Mouse (Mus musculus) layer of hippocampus, adult 2 months (tissue): ENCODE measurements around the gene Epha2. TPM values are rescaled to one million over a fixed set of nuclear protein-coding genes. Genes with fewer than 3 reads are reported as not detected.
A peak's percentile ranks its signal among the peaks of the same experiment; 100 is the strongest.

Experiments used
- DNase-seq, 2 experiments: peaks; one replicate each; pipeline ENCODE4 v3.0.0; 2022; ENCODE audit warnings: low spot score in 2 of 2
- H3K27ac ChIP-seq: fragments of 200-600 bp; 2 replicates; pipeline ENCODE4 v1.8.1; 2022
- H3K4me3 ChIP-seq: fragments of 200-600 bp; 2 replicates; pipeline ENCODE4 v1.8.1; 2022; ENCODE audit warnings: mild to moderate bottlenecking
- CTCF ChIP-seq: fragments of 200-600 bp; conservative IDR thresholded peaks from 2 replicates; pipeline ENCODE4 v1.8.1; 2022; ENCODE audit warnings: antibody characterized with exemption, mild to moderate bottlenecking, moderate library complexity
- total RNA-seq, 2 experiments: library from RNA; stranded (reverse); gene quantifications; 2 replicates each; pipeline ENCODE4 v1.2.3; 2021

Gene Epha2
- total RNA-seq, 2 experiments from 2014 or later, result 0.86 to 1.3 TPM

DNA sequence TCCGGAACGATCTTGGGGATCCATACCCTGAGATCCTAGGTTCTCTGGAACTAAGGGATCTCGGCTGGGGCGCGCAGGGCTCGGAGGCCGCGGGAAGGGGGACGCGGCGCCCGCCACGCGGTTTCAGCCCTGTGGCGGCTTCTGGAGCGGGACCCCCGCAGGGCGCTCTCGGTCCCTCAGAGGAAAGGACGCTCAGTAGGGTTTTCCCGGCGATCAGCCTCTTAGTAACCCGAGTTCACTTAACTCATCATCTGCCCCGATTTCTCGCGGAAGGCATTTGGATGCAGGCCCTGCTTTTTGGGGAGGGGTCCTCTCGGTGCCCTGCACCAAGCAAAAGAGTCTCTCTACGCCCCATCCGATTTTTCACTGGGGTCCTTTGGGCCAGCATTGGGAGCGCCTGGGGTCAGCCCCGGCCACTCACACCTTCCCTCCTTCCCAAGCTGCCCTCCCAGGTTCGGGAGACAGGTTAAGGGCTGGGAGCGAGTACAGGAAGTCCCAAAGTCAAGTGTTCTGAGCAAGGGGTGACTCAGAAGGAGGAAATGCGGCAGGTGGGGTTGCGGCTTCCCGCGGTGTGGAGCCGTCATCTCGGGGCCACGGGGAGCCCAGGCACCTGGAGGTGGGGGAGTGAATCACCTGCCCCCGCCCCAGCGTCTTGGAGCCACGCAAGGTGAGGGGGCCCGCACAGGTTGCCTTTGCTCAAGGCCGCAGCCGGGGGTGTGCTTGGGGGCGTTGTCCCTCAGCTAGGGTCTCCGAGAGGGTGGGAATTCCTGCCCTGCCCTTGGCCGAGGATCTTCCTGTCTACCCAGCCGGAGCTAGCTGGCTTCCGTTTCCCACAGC is 769 bp downstream of the Epha2 start:
- DNase-seq, result no peak
- peak overlapping the region; percentile 71; the same call in 1 of the 2 replicates for H3K27ac ChIP-seq
- no peak for TF ChIP-seq CTCF
- H3K4me3 ChIP-seq, result peak overlapping the region; percentile 71

GRCm38 (mm10) chr4:141302428-141303401 is 1.7 kb downstream of the Epha2 start:
- Histone ChIP-seq H3K4me3 (peak overlapping the region; percentile 71), H3K27ac (no peak overlapping the region)
- TF ChIP-seq CTCF, result no peak
- DNase-seq, result no peak

GRCm38 (mm10) chr4:141303402-141304222 is 2.6 kb downstream of the Epha2 start:
- TF ChIP-seq CTCF, result no peak
- DNase-seq, result no peak
- Histone ChIP-seq H3K4me3 (no peak overlapping the region), H3K27ac (no peak overlapping the region)

GRCm38 (mm10) chr4:141304223-141304611 is 3.2 kb downstream of the Epha2 start:
- Histone ChIP-seq H3K27ac (no peak overlapping the region), H3K4me3 (no peak overlapping the region)
- no peak for DNase-seq
- TF ChIP-seq CTCF, result no peak

- no peak overlapping the region for H3K4me3 ChIP-seq
- no peak for DNase-seq
- no peak for TF ChIP-seq CTCF
- no peak overlapping the region for H3K27ac ChIP-seq
Measured at GRCm38 (mm10) chr4:141306057-141306456, 5.0 kb downstream of the Epha2 start.

DNA sequence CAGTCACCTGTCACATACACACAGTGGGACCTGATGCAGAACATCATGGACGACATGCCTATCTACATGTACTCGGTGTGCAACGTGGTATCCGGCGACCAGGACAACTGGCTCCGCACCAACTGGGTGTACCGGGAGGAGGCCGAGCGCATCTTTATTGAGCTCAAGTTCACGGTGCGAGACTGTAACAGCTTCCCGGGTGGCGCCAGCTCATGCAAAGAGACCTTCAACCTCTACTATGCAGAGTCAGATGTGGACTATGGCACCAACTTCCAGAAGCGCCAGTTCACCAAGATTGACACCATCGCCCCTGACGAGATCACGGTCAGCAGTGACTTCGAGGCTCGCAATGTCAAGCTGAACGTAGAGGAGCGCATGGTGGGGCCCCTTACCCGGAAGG is 7.3 kb downstream of the Epha2 start:
- no peak overlapping the region for H3K27ac ChIP-seq
- no peak for DNase-seq
- no peak overlapping the region for H3K4me3 ChIP-seq
- no peak for TF ChIP-seq CTCF

DNA sequence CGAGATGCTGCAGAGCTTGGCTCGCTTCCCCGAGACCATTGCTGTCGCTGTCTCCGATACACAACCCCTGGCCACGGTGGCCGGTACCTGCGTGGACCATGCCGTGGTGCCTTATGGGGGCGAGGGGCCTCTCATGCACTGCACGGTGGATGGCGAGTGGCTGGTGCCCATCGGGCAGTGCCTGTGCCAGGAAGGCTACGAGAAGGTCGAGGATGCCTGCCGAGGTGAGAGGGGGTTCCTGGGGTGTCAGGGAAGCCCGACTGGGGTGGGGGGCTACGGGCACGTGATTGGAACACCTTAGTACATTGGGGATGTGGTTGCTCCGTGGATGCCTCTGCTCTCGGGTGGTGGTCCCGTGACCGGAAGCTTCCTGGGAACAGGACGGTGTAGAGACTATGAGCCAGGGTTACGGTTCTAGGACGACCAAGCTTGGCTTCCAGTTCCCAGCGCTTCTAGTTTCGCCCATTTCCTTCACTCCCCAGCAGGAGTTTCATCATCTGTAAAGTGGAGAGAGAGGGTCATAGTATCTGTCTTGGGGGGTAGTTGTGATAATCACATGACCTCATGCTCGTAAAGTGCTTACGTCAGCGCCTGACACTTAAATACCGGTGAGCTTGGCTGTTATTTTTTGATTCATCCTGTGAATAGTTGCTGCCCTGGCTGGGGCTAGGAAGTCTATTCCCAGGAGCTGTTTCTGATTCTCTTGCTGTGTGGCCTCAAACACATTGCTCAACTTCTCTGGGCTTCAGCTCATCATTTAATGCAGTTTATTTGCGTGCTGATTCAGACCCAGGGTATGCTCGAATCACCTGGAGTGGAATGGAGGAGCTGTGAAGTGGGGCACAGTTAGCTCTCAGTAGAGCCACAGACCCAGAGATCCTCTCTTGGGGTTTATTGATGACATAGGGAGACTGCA is 8.1 kb downstream of the Epha2 start:
- no peak for DNase-seq
- no peak overlapping the region for H3K27ac ChIP-seq

GRCm38 (mm10) chr4:141309773-141310145 is 8.7 kb downstream of the Epha2 start:
- TF ChIP-seq CTCF, result no peak
- no peak overlapping the region for H3K4me3 ChIP-seq
- H3K27ac ChIP-seq, result no peak overlapping the region
- no peak for DNase-seq

More for the DNA sequence above, 8.1 kb downstream of the Epha2 start:
- H3K4me3 ChIP-seq, result no peak overlapping the region
- no peak for TF ChIP-seq CTCF

DNA sequence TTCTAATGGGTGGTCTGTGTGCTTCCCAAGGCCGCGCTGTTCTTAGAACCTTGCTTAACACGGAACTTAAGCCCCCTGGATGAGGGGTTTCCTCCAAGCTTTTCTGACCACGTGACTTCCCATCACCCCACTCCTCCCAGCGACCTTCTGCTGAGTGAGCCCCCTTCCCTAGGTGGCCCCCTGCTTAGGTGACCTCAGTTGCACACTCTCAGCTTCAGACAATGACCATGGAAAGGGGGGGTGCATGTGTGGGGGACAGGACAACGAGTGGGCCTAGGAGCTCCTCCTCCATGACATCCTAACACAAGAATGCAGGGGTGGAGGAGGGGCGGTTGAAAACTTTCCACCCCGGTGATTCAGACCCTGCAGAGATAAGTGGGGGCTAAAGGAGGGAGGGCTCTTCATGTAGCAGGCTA is 9.2 kb downstream of the Epha2 start:
- no peak for DNase-seq
- Histone ChIP-seq H3K27ac (no peak overlapping the region), H3K4me3 (no peak overlapping the region)
- no peak for TF ChIP-seq CTCF

DNA sequence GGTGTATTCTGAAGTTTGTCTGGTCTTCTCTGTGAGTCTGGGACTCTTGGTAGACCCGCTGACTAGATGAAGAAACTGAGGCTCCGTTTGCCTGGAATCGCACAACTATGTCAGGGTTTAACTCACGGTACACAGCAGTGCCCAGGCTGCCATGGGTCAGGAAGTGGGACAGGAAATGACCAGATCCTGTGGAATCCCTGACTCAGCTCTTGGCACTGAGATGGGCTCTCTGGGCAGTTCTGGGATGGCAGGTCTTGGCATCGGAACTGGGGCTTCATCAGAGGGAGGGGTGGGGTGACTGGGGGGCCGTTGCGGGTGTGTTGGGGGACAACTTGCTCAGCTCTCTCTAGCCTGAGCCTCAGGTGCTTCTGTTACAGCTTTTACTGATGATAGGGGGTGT is 10.0 kb downstream of the Epha2 start:
- Histone ChIP-seq H3K4me3 (no peak overlapping the region), H3K27ac (no peak overlapping the region)
- TF ChIP-seq CTCF, result no peak
- DNase-seq, result no peak

GRCm38 (mm10) chr4:141311506-141311905 is 10.5 kb downstream of the Epha2 start:
- Histone ChIP-seq H3K4me3 (no peak overlapping the region), H3K27ac (no peak overlapping the region)
- no peak for DNase-seq
- no peak for TF ChIP-seq CTCF
